Mouse (Mus musculus) 3T3-L1 (cell line): ENCODE measurements around the gene Gys1.
"Not testable (repeated sequence)": the region's sequence is repeated elsewhere in the genome, so short reads cannot be mapped to it uniquely, and the experiment has no call there.

Source experiments
- DNase-seq: peaks from one replicate; pipeline ENCODE4 v3.0.0-alpha.2; 2015; ENCODE audit warnings: low read depth, low spot score

Gys1 gene

GRCm38 (mm10) chr7:45480310-45480709 lies 45.7 kb downstream of the Gys1 start:
- not testable (repeated sequence) for DNase-seq

GRCm38 (mm10) chr7:45481374-45481927 lies 46.8 kb downstream of the Gys1 start, which contains the start of gene Tulp2:
Tulp2 (plus strand) TSS chr7:45481877.
- DNase-seq = peak; percentile 71

- DNase-seq = no peak
Measured at GRCm38 (mm10) chr7:45482166-45482565, 47.5 kb downstream of the Gys1 start.

DNA sequence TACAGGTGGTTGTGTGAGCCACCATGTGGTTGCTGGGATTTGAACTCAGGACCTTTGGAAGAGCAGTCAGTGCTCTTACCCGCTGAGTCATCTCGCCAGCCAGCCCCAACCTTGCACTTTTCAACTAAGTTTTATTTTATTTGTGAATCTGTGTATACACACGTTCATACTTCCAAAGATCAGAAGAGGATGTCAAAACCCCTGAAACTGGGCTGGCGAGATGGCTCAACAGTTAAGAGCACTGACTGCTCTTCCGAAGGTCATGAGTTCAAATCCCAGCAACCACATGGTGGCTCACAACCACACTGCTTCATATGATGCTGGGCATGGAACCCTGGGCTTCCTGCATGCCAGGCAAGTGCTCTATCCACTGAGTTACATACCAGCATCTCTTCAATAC lies 50.3 kb downstream of the Gys1 start:
- not testable (repeated sequence) for DNase-seq

DNA sequence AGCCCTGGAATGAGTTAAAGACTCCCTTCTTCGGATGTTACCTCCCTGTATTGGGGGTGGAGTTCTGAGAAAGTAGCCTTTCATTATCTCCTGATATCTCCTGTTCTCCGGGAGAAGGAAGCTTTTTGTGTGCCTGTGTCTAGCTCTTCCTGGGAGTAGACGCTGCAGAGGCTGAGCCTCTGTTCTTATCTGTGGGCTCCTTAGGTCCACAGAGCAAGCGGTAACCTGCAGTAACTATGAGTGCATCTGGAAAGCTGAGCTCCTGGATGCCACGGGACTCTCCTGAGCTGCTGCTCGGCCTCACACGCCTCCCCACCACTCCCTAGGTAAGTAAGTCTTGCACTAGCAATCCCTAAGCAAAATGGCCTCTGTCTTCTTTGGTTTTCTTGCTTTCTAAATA lies 51.5 kb downstream of the Gys1 start:
- no peak for DNase-seq

GRCm38 (mm10) chr7:45486761-45487415 lies 52.2 kb downstream of the Gys1 start, which contains the start of gene Gm45808:
Gm45808 (minus strand) TSS chr7:45486811.
- DNase-seq = no peak

GRCm38 (mm10) chr7:45487861-45488292 lies 53.2 kb downstream of the Gys1 start:
- DNase-seq = no peak

DNA sequence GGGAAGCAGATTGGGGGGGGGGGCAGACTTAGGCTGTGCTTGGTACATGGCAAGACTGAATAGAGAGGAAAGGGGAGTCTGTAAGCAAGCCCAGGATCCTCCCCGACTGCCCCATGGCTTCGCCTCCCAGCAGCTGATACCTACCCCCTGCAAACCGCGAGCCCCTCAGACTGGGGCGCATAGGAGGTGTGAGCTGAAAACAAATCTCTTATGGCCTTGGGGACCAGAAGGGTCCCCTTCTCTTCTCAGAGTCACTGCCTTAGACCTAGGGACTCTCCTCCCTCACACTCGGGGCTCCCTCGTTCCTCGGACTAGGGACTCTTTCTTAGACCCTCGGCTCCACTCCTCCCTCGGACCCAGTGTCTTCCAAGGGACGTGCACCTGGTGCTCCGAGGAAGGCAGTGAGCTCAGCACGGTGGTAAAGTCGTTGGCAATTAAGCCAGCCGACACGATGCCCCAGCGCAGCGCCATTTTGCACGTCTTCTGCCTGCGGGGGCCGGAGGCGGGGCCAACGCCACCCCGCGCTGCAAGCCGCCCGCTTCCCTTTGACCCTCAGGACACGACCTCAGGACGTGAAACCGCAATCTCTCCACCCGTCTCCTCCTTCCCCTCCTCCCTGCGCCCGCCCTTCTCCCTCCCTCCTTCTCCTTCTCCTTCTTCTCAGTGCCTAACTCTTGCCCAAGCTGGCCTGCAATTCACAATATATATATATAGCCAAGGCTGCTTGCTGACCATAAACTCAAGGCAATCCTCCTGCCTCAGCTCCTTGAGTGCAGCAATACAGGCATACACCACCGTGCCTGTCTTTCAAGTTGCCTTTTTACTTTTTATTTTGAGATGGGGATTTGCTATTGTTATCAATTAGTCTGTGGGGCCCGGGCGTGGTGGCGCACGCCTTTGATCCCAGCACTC lies 53.9 kb downstream of the Gys1 start, which contains the start of gene Dhdh:
Dhdh (minus strand) TSS at position 513 of the 912 bp plus-strand sequence.
- DNase-seq = no peak

GRCm38 (mm10) chr7:45489578-45489977 lies 54.9 kb downstream of the Gys1 start:
- DNase-seq = no peak

DNA sequence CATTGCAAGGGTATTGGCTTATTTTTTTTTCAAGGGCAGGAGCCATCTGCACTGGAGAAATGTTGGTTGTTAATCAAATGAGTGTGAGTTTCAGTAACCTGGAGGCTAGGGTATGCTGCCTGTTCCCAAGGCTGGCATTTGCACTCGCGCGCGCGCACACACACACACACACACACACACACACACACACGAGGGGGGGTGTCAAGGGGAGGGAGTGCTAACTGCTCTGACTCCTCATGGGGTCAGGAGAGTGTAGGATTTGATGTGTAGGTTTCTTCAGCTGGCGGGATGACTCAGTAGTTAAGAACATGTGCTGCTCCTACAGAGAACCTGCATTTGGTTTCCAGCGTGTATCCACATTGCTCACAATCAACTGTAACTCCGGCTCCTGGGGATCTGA lies 56.2 kb downstream of the Gys1 start:
- DNase-seq = peak; percentile 59

- peak; percentile 20 for DNase-seq
Measured at GRCm38 (mm10) chr7:45491264-45491663, 56.6 kb downstream of the Gys1 start.

DNA sequence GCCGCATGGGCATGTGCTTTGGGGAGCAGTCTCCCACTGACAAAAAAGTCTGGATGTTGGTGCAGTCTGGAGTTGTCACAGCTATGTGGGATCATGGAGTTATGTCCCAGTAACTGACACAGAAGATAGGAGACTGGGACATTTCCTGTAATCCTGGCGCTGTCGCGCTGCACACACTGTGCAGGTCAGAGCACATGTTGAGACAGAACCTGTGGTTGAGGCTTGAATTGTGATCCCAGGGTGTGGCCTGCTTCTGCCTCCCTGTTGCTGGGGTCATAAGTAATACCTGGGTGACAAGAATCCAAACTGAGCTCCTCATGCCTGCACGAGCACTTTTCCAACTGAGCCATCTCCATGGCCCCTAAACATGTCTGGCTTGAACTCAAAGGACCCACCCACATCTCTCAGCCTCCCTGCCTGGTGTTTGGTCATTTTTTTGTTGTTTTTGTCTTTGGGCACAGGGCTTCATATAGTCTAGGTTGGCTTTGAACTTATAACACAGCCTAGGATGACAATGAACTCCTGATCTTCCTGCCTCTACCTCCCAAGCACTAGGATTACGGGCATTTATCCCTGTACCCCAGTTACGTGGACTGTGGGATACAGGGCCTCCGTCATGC lies 57.7 kb downstream of the Gys1 start:
- DNase-seq = no peak

DNA sequence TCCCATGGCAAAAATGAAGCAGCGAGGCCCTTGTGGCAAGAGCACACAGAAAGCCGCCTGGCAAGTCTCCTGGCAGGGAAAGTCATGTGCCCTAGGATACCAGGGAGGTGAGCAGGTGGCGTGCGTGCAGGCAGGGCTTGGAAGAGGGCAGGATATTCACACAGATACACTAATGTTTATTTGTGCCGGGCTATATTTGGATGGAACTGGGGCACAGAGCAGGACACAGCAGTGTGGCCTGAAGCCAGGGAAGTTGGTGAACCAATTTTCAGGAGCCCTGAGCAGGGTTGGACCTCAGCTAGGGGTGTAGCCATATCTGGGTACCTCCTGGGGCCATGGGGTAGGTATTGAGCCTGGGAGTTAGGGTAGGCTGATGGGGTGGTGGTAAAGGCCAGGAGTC lies 58.3 kb downstream of the Gys1 start:
- no peak for DNase-seq

DNA sequence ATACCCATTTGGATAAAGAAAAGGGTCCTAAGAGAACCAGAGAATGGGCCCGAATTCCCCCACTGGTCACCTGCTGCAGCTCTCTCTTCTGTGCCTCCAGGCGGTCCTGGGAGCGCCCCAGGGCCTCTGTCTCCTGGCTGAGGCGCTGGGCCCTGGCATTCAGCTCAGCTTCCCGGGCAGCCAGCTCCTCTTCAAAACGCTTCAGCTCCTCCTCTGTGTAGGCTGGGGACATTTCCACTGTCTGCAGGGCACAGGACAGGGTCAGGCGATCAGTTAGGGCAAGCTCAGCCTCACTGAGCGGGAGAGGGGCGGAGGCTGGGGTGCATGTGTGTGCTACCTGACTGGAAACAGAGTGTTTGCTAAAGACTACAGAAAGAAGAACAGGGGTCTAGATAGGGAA lies 59.9 kb downstream of the Gys1 start:
- DNase-seq = no peak

GRCm38 (mm10) chr7:45498427-45498826 lies 63.8 kb downstream of the Gys1 start:
- DNase-seq = no peak
